Mouse (Mus musculus) cerebral cortex, adult 2 months (tissue): ENCODE data around the gene Ensa.

Source experiments
- WGBS: fragments of 180-500 bp; shearing (Covaris S2); methylation state at CpG from one replicate; pipeline ENCODE4 v1.1.7; 2018; 5-methylcytosine and 5-hydroxymethylcytosine counted together

Gene Ensa

GRCm38 (mm10) chr3:95624628-95625503 is at the start of gene Ensa:
Gene Ensa (plus strand): TSS chr3:95624993.
- 1% methylated on average over 44 of the region's 44 CpGs for WGBS

DNA sequence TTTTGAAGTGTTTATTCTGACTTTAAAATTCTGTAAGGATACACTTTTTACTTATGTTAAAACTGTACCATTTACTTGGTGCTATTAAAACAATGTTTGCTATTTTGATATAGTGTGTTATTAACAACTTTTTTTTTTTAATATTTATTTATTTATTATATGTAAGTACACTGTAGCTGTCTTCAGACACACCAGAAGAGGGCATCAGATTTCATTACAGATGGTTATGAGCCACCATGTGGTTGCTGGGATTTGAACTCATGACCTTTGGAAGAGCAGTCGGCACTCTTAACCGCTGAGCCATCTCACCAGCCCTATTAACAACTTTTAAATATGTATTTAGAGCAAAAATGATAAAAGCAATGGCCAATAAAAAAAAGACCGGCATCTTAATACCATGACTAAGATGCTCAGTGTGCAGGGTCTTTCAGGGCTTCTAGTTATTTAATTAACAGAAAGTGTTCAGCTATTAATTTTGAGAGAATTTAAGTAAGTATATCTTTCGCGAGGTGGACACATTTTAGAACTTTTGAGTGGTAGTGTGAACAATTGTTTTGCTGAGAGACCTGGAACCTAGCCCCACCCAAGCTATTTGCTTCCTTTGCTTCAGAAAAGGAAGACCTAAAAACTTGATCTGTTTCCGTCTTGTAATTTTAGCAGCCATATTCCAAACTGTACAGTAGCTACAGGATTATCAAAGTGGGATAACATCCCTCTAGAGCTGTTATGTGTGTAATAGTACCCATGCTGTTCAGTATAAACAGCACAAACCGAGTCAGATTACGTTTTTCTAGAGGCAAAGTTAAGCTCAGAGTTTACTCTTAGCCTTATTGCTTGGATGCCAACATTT is 36.8 kb upstream of the Ensa start:
- WGBS: 45% methylated on average over 8 of the region's 8 CpGs

DNA sequence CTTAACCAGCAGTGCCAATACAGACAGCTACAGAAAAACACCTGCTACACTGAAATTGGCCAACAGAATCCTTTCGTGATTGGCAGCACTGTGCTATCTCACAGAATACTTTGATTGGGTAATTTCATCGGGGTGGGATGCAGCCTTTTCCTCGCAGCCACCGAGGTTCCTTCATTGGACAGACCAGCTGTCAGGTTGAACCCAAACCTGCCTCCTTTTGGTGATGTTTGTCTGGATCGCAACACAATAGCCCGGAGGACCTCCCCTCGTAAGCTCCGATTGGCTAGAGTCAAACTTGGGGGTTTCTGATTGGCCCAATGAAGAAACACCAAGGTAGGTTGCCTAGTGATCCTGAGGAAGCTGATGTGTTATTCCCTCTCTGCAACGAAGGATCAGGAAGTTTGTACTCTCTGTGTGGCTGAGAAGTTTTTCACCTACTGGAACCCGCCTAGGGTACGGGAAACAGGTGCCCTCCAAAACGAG is 36.1 kb upstream of the Ensa start, which contains the start of gene Golph3l:
Golph3l (plus strand) TSS at position 331 of the 483 bp plus-strand sequence.
- under 1% methylated on average over 12 of the region's 12 CpGs for WGBS

DNA sequence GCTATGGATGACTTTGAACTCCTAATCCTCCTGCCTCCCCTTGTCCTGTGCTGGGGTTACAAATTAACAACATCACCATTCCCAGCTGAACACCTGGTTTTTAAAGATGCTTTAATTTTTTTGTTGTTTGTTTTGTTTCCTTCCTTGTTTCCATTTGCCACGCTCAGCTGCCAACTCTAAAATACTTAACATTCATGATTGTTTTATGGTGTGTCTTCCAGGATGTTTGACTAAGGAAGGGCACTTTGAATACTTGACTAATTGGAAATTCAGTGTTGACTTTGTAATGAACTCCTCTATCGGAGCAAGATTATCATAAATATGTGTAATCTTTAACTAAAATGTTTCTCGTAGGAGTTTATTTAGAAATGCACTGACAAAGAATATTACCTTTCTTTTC is 23.5 kb upstream of the Ensa start:
- WGBS: 77% methylated on average over 3 of the region's 3 CpGs

DNA sequence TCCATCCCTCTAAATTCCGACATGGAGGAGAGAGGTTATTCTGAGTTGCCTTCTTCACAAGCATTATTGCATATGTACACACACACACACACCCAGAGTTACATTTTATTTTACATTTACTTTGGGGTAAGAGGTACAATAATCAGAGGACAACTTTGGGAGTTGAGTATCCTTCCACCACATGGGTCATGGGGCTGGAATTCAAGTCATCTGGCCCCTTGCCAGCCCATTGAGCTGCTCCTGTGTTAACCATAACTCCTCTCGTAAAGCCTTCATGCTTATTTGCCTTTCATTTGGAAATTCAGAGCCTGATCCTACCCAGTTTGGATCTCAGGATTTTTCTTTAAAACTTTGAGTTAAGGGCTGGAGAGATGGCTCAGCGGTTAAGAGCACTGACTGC is 18.7 kb upstream of the Ensa start:
- WGBS: 93% methylated on average over 3 of the region's 3 CpGs

DNA sequence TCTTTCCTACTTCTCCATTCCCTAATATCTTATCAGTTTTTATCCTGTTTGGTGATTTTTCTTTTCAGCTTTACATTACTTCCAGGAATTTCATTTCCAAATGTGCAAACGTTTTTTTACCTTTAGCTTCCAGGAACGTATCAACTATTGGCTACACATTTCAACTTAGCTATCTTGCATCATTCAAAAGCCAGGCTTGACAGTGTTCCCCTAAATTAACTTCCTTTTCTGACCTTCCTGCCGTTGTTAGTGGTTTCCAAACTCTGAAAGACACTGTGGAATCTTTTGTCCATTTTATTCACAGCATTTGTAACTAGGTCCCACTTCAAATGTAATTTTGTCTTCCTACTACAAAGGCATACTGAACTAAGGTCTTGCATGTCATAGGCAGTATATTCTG is 15.6 kb upstream of the Ensa start:
- WGBS: 68% methylated on average over 3 of the region's 3 CpGs

DNA sequence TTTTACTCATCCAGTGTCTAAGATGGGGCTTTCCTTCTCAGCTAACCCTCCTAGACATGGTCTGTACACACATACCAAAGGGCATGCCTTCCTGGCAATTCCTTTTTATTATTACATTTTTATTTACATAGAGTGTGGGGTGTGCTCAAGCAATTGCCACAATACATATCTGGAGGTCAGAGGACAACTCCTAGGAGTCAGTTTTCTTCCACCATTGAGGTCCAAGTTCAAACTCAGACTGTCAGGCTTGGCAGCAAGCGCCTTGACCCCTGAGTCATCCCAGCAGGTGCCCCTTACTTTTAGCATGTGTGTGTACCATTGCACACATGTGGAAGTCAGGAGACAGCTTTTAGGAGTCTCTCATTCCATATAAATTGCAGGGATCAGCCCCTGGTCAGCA is 10.8 kb upstream of the Ensa start:
- WGBS: 97% methylated on average over 1 of the region's 1 CpGs

GRCm38 (mm10) chr3:95618511-95618910 is 6.3 kb upstream of the Ensa start:
- 84% methylated on average over 1 of the region's 1 CpGs for WGBS

DNA sequence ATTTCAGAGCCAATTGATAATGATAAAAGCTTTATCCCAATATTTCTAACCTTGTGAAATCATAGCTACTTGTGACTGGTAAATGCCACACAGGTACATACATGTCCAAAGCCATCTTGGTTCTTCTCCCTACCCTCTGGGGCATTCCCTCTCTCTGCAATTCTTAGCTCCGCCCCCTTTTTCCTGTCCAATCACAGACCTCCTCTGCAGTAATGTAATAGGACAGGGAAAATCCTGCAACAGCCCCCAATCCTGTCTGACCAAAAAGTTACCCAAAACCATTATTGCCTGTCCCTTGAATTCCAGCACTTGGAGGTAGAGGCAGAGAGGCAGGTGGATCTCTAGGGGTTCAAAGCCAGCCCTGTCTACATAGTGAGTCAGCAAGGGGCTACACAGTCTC is 3.6 kb upstream of the Ensa start:
- 97% methylated on average over 1 of the region's 1 CpGs for WGBS

- 95% methylated on average over 20 of the region's 20 CpGs for WGBS
These were observed 2.4 kb upstream of the Ensa start for GRCm38 (mm10) chr3:95622421-95622820.

DNA sequence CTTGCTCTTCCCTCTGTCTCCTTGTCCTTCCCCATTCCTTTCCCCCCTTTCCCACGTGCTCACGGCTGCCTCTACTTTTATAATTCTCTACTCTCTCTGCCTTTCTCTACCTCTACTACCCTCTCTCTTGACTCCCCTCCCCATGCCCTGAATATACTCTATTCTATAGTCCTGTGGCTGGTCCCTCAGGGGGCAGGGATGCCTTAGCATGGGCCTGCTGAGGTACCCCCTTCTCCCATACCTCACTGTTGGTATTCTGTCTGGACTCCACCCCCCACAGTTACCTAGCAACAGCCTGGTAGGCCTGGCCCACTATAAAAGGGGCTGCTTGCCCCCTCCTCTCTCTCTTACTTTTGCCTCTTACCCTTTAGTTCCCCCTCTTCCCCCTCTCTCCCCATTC is 1.2 kb upstream of the Ensa start:
- 62% methylated on average over 2 of the region's 2 CpGs for WGBS

GRCm38 (mm10) chr3:95623991-95624515 is 740 bp upstream of the Ensa start:
- WGBS: 69% methylated on average over 5 of the region's 5 CpGs

DNA sequence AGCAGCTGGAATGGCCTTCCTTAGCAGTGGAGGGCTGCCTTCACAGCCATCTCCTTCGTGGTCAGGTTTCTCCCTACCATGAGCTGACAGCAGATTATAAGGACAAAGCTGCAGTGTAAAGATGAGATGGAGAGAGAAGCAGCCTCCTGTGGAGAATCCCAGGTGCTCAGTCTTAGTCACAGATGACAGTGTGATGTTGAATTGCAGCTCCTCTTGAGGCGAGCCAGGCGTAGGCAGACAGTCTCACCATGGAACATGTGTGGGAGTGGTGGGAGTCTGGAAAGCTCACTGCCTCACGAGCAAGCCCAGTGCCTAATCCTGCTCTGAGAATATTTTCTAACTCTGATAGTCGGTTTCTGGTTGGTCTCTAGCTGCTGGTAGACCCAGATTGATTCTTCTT is 3.0 kb downstream of the Ensa start:
- WGBS: 45% methylated on average over 5 of the region's 5 CpGs

- WGBS: 27% methylated on average over 4 of the region's 4 CpGs
These were observed 5.0 kb downstream of the Ensa start for GRCm38 (mm10) chr3:95629755-95630154.

DNA sequence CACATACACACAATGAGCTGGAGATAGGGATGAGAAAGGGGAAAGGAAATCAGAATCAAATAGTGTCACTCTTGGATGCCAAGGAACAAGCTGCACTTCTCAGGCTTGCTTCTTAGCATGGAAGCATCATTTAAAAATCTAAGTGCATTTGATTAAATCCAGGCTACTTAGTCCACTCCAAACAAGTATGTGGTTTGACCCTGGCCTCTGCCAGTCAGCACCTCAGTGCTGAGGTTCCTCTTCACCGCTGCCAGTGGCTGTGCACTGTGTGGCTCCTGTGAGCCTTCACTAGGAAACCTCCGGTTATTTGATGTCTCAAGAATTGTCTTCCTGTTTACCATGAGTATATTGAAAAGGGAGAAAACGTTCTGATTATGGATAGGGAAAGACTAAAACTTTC is 6.1 kb downstream of the Ensa start:
- WGBS: 72% methylated on average over 3 of the region's 3 CpGs

DNA sequence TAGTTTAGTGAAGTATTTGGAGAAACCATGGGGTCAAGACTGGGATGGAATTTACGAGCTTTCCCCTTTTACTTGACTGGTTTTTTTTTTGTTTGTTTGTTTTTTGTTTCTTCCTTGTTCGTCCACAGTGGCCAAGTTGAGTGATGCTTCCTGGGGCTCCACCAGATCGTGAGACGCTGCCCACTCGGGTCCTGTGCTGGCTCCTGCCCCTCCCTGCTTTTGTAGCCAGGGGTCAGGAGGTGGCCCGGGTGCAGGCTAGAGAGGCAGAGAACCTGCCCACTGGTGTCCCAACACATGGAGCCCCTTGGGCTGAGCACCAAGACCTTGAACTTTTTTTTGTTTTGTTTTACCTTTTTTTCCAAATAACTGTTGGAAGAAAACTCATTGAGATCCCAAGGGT is 6.5 kb downstream of the Ensa start:
- WGBS: 63% methylated on average over 6 of the region's 6 CpGs

GRCm38 (mm10) chr3:95632648-95633588 is 8.1 kb downstream of the Ensa start:
- 70% methylated on average over 12 of the region's 12 CpGs for WGBS

GRCm38 (mm10) chr3:95635636-95636035 is 10.8 kb downstream of the Ensa start:
- WGBS: 66% methylated on average over 4 of the region's 4 CpGs

- WGBS: 86% methylated on average over 4 of the region's 4 CpGs
These were observed 11.3 kb downstream of the Ensa start for GRCm38 (mm10) chr3:95636072-95636471.

DNA sequence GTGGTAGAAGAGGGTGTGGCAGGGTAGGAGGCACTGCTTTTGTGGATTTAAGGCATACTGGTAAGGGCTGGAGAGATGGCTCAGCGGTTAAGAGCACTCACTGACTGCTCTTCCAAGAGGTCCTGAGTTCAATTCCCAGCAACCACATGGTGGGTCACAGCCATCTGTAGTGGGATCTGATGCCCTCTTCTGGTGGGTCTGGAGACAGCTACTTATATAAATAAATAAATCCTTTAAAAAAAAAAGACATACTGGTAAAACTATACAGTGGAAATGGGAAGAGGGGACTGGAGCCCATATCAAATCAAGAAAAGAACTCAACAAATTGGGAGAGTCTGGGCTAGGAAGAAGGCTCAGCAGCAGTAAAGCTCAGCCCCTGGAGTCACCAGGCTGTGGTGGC is 14.9 kb downstream of the Ensa start:
- 97% methylated on average over 1 of the region's 1 CpGs for WGBS

DNA sequence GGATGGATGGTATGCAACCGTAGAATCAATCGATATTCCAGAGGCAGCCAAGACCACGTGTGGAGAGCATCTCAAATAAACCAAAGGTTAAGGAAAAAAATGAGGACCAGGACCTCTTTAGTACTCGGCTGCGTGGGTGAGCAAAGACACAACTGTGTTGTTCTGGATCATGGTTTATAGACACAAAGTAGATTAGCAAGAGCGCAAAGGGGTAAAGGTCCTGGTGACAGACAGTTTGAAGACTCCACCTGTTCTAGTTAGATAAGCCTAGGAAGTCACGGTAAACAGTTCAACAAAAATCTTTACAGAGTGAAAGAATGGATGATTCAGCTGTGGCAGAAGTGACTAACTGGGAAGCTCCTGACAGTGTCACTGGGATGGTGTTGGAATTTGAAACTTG is 18.3 kb downstream of the Ensa start:
- WGBS: 84% methylated on average over 7 of the region's 7 CpGs
